Mouse (Mus musculus): ENCODE results near the gene Plscr3.

DNA sequence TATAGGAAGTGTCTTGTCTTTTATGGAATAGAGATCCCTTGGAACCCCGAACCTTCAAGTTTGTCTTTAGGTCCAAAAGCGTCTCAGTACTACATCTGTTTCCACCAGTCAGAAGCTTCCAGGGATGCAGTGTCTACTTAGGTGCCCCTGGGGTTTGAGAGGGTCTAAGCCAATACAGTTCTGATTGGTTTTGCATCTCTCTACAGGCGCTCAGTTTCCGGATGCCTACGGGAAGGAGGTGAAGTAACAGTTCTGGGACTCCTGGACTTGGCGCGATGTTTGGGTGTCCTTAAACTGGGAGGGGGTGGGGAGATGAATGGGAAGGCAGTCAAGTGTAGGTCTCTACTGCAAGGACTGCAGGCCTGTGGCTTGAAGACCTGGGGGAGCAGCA, 7.5 kb upstream of the Plscr3 start:
- TF ChIP-seq CTCF (IDR thresholded peaks at IDR 0.05; ENCODE audit: control insufficient read depth, insufficient read depth, insufficient read length): no peak
- TF ChIP-seq USF1 (IDR thresholded peaks at IDR 0.05; ENCODE audit: low read depth): no peak
- no peak for TF ChIP-seq MAX (IDR thresholded peaks at IDR 0.05)
